Mouse (Mus musculus) limb, embryonic 12.5 days (tissue): Measurements from ENCODE around the gene Ctsz. TPM values are rescaled to one million over a fixed set of nuclear protein-coding genes. Genes with fewer than 3 reads are reported as not detected.

Experiments used
- ATAC-seq: fragments of 200-750 bp; cut with Nextera tagmentation; 2 replicates; pipeline ENCODE4 v1.8.0; 2017; ENCODE audit warnings: low read depth, moderate TSS enrichment; ENCODE audit not compliant: insufficient number of reproducible peaks, insufficient read depth, low FRiP score, low TSS enrichment
- H3K27ac ChIP-seq: fragments of 300-500 bp; sonication (generic); 2 replicates; pipeline ENCODE4 v1.5.1; 2016; ENCODE audit warnings: mild to moderate bottlenecking, moderate library complexity
- H3K27me3 ChIP-seq: fragments of 300-500 bp; sonication (generic); 2 replicates; pipeline ENCODE4 v1.6.1; 2016; ENCODE audit warnings: mild to moderate bottlenecking, moderate library complexity
- H3K36me3 ChIP-seq: fragments of 300-500 bp; sonication (generic); 2 replicates; pipeline ENCODE4 v1.6.1; 2016; ENCODE audit warnings: mild to moderate bottlenecking, moderate library complexity
- H3K4me1 ChIP-seq: fragments of 300-500 bp; sonication (generic); replicated peaks from 2 replicates; pipeline ENCODE4 v1.6.1; 2016
- H3K4me2 ChIP-seq: fragments of 300-500 bp; sonication (generic); 2 replicates; pipeline ENCODE4 v1.6.1; 2016; ENCODE audit warnings: mild to moderate bottlenecking, moderate library complexity
- H3K4me3 ChIP-seq: fragments of 300-500 bp; sonication (generic); replicated peaks from 2 replicates; pipeline ENCODE4 v1.5.1; 2016; ENCODE audit warnings: mild to moderate bottlenecking
- H3K9ac ChIP-seq: fragments of 300-500 bp; sonication (generic); replicated peaks from 2 replicates; pipeline ENCODE4 v1.6.1; 2016; ENCODE audit warnings: mild to moderate bottlenecking, moderate library complexity
- H3K9me3 ChIP-seq: fragments of 300-500 bp; sonication (generic); 2 replicates; pipeline ENCODE4 v1.6.1; 2016; ENCODE audit warnings: mild to moderate bottlenecking, moderate library complexity
- WGBS: fragments of 180-500 bp; shearing (Covaris S2); methylation state at CpG from one replicate; pipeline ENCODE4 v1.1.7; 2016; 5-methylcytosine and 5-hydroxymethylcytosine counted together
- polyA plus RNA-seq: library from polyadenylated mRNA; unstranded; fragments of >200 nt; fragmentation: Nextera tagmentation; extraction: Ambion mirVana; gene quantifications from 2 replicates; pipeline ENCODE4 v1.2.1, GENCODE M21; 2016

Ctsz gene
- polyA plus RNA-seq, 1 experiment from 2014 or later: 105 TPM

DNA sequence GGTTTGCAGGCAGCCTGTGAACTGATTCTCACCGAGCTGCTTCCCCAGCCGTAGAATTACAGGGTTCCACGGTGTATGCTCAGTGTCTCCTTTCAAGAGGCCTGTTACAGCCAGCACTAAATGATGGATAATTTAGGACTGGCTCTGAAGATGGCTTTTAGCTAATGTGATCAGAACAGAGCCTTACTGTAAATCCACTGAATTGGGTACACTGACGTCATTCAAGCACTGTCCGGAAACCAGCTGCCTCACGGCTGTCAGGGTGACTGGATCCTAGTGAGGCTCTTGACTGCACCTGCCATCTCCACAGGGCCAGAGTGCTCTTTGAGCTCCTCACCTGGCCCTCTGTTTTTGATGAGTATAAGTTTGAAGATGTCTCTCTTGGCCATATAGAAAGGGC is 17.7 kb downstream of the Ctsz start:
- no peak for ATAC-seq
- WGBS: 91% methylated on average over 6 of the region's 6 CpGs
- peaks cover 10% of the 10 kb centered on the region for H3K4me1 ChIP-seq
- H3K9me3 ChIP-seq: no peaks in the 10 kb centered on the region
- peaks cover 69% of the 10 kb centered on the region for H3K36me3 ChIP-seq
- H3K4me2 ChIP-seq: no peak overlapping the region
- no peaks in the 10 kb centered on the region for H3K27me3 ChIP-seq
- H3K4me3 ChIP-seq: no peak overlapping the region
- no peak overlapping the region for H3K9ac ChIP-seq
- H3K27ac ChIP-seq: no peak overlapping the region

GRCm38 (mm10) chr2:174415731-174416310 is 23.0 kb downstream of the Ctsz start, which contains the start of gene Nelfcd:
Nelfcd (plus strand) TSS chr2:174415804.
- under 1% methylated on average over 40 of the region's 40 CpGs for WGBS
- Histone ChIP-seq H3K9ac (peak within 1 kb of the TSS; percentile 84), H3K4me1 (peaks cover 10% of the 10 kb centered on the region), H3K27ac (0 out of 2 replicates have a peak within 1 kb of the TSS, but pooled peaks have one; percentile 29), H3K4me3 (peak within 1 kb of the TSS; percentile 94), H3K27me3 (no peaks in the 10 kb centered on the region), H3K9me3 (no peaks in the 10 kb centered on the region), H3K4me2 (peak within 1 kb of the TSS; percentile 84), H3K36me3 (peaks cover 16% of the 10 kb centered on the region)
- ATAC-seq: peak; percentile 83

- no peak overlapping the region for H3K27ac ChIP-seq
These were observed 23.7 kb downstream of the Ctsz start for GRCm38 (mm10) chr2:174415001-174415730.

DNA sequence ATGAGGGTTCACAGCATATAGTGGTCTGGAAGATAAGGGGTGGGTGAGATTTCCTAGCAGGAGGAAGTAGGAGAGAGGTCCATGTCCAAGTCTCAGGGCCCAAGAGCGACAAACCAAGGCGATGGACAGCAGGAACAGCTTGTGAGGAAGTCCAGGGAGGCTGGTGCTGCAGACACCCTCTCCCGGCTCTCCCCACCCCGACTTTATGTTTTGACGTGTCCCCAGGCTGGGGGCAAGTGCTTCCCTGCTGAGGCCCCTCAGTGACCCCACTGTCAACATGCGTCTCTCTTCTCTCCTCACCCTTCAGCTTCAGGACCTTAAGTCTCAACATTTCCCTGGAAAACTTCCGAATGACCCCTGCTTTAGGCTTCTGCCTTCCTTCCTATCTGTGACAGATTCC is 25.7 kb downstream of the Ctsz start:
- Histone ChIP-seq H3K9ac (no peak overlapping the region), H3K4me2 (no peak overlapping the region), H3K27me3 (no peaks in the 10 kb centered on the region), H3K27ac (no peak overlapping the region), H3K4me3 (no peak overlapping the region), H3K9me3 (no peaks in the 10 kb centered on the region), H3K36me3 (no peaks in the 10 kb centered on the region), H3K4me1 (peaks cover 10% of the 10 kb centered on the region)
- 90% methylated on average over 7 of the region's 7 CpGs for WGBS
- no peak for ATAC-seq

More at GRCm38 (mm10) chr2:174415001-174415730, 23.7 kb downstream of the Ctsz start:
- peaks cover 10% of the 10 kb centered on the region for H3K4me1 ChIP-seq
- H3K36me3 ChIP-seq: peaks cover 9% of the 10 kb centered on the region
- 46% methylated on average over 18 of the region's 18 CpGs for WGBS
- peak overlapping the region; percentile 84 for H3K4me2 ChIP-seq
- peak overlapping the region; percentile 94 for H3K4me3 ChIP-seq
- no peaks in the 10 kb centered on the region for H3K27me3 ChIP-seq
- no peak; the same call in 1 of the 2 replicates for ATAC-seq
- no peaks in the 10 kb centered on the region for H3K9me3 ChIP-seq
- H3K9ac ChIP-seq: peak overlapping the region; percentile 84; the same call in 1 of the 2 replicates

DNA sequence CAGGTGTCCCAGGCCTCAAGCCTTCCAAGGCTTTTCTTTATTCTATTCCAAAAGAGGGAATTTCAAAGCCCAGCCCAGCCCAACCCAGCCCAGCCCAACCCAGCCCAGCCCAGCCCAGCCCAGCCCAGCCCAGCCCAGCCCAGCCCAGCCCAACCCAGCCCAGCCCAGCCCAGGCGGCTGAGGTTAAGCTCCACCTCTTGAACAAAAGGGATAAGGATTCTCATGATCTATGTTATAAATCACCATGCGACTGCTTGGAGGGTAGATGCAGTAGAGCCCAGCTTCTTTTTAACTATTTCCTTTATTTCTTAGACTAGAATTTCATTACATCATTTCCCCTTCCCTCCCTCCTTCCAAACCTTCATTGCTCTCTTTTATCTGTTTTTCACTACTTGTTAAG is 28.6 kb downstream of the Ctsz start:
- Histone ChIP-seq H3K27me3 (no peaks in the 10 kb centered on the region), H3K4me2 (no peak overlapping the region), H3K9ac (no peak overlapping the region), H3K9me3 (no peaks in the 10 kb centered on the region), H3K4me3 (no peak overlapping the region), H3K36me3 (no peaks in the 10 kb centered on the region), H3K4me1 (no peaks in the 10 kb centered on the region), H3K27ac (no peak overlapping the region)
- WGBS: 52% methylated on average over 2 of the region's 2 CpGs
- no peak for ATAC-seq

DNA sequence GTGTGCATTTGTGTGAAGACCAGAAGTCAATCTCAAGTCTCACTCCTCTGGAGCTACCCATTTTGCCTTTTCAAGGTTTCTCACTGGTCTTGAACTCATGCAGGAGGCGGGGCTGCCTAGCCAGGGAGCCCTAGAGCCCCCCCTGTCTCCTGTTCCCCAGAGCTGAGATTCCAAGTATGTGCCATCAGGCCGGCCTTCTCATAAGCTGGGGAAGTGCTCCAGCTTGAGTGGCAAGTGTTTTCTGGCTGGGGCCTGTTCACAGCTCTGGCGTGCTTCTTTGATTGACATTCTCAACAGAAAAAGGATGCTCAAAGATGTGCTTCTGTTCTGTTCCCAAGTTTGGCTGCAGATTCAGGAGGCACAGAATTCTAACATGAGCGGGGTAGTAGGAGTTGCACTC is 38.4 kb downstream of the Ctsz start:
- no peak for ATAC-seq

GRCm38 (mm10) chr2:174397881-174398280 is 41.0 kb downstream of the Ctsz start:
- H3K9me3 ChIP-seq: no peaks in the 10 kb centered on the region
- H3K27me3 ChIP-seq: no peaks in the 10 kb centered on the region
- WGBS: 89% methylated on average over 6 of the region's 6 CpGs
- no peaks in the 10 kb centered on the region for H3K4me1 ChIP-seq
- H3K4me2 ChIP-seq: no peak overlapping the region
- no peak overlapping the region for H3K4me3 ChIP-seq
- H3K9ac ChIP-seq: no peak overlapping the region
- H3K27ac ChIP-seq: no peak overlapping the region
- no peaks in the 10 kb centered on the region for H3K36me3 ChIP-seq
- ATAC-seq: no peak

More for the DNA sequence above, 38.4 kb downstream of the Ctsz start:
- Histone ChIP-seq H3K27ac (no peak overlapping the region), H3K4me3 (no peak overlapping the region), H3K4me2 (no peak overlapping the region), H3K9ac (no peak overlapping the region), H3K4me1 (no peaks in the 10 kb centered on the region), H3K27me3 (no peaks in the 10 kb centered on the region), H3K36me3 (no peaks in the 10 kb centered on the region), H3K9me3 (no peaks in the 10 kb centered on the region)
- 84% methylated on average over 4 of the region's 4 CpGs for WGBS

GRCm38 (mm10) chr2:174397065-174397464 is 41.8 kb downstream of the Ctsz start:
- no peak overlapping the region for H3K4me2 ChIP-seq
- no peaks in the 10 kb centered on the region for H3K36me3 ChIP-seq
- H3K27me3 ChIP-seq: no peaks in the 10 kb centered on the region
- H3K27ac ChIP-seq: no peak overlapping the region
- no peak overlapping the region for H3K9ac ChIP-seq
- no peaks in the 10 kb centered on the region for H3K4me1 ChIP-seq
- no peaks in the 10 kb centered on the region for H3K9me3 ChIP-seq
- no peak for ATAC-seq
- 97% methylated on average over 1 of the region's 1 CpGs for WGBS
- H3K4me3 ChIP-seq: no peak overlapping the region

- Histone ChIP-seq H3K4me3 (no peak overlapping the region), H3K4me2 (no peak overlapping the region), H3K9ac (no peak overlapping the region), H3K4me1 (no peaks in the 10 kb centered on the region), H3K27ac (no peak overlapping the region), H3K9me3 (no peaks in the 10 kb centered on the region), H3K27me3 (no peaks in the 10 kb centered on the region), H3K36me3 (no peaks in the 10 kb centered on the region)
- no peak for ATAC-seq
- WGBS: 76% methylated on average over 10 of the region's 10 CpGs
These were observed 42.2 kb downstream of the Ctsz start for GRCm38 (mm10) chr2:174396643-174397042.

- H3K9me3 ChIP-seq: no peaks in the 10 kb centered on the region
- H3K9ac ChIP-seq: no peak overlapping the region
- H3K4me3 ChIP-seq: no peak overlapping the region
- H3K4me1 ChIP-seq: no peaks in the 10 kb centered on the region
- no peak for ATAC-seq
- H3K36me3 ChIP-seq: no peaks in the 10 kb centered on the region
- H3K4me2 ChIP-seq: no peak overlapping the region
- 86% methylated on average over 5 of the region's 5 CpGs for WGBS
- H3K27ac ChIP-seq: no peak overlapping the region
- H3K27me3 ChIP-seq: no peaks in the 10 kb centered on the region
These were observed 45.5 kb downstream of the Ctsz start for GRCm38 (mm10) chr2:174393383-174393782.

GRCm38 (mm10) chr2:174392554-174392953 is 46.3 kb downstream of the Ctsz start:
- Histone ChIP-seq H3K4me1 (no peaks in the 10 kb centered on the region), H3K4me3 (no peak overlapping the region), H3K36me3 (no peaks in the 10 kb centered on the region), H3K27ac (no peak overlapping the region), H3K9me3 (no peaks in the 10 kb centered on the region), H3K9ac (no peak overlapping the region), H3K4me2 (no peak overlapping the region), H3K27me3 (no peaks in the 10 kb centered on the region)
- WGBS: 73% methylated on average over 9 of the region's 9 CpGs
- no peak for ATAC-seq
